Mouse (Mus musculus) hindbrain, embryonic 12.5 days (tissue): ENCODE measurements around the gene P2rx1. TPM values are rescaled to one million over a fixed set of nuclear protein-coding genes. Genes with fewer than 3 reads are reported as not detected.

Experiments
- ATAC-seq: fragments of 200-750 bp; cut with Nextera tagmentation; 2 replicates; pipeline ENCODE4 v1.8.0; 2017; ENCODE audit warnings: moderate TSS enrichment; ENCODE audit not compliant: low FRiP score
- H3K27ac ChIP-seq: fragments of 300-500 bp; sonication (generic); 2 replicates; pipeline ENCODE4 v1.5.1; 2016; ENCODE audit warnings: mild to moderate bottlenecking
- H3K27me3 ChIP-seq: fragments of 300-500 bp; sonication (generic); 2 replicates; pipeline ENCODE4 v1.6.1; 2016; ENCODE audit warnings: mild to moderate bottlenecking
- H3K36me3 ChIP-seq: fragments of 300-500 bp; sonication (generic); 2 replicates; pipeline ENCODE4 v1.6.1; 2016; ENCODE audit warnings: mild to moderate bottlenecking
- H3K4me1 ChIP-seq: fragments of 300-500 bp; sonication (generic); 2 replicates; pipeline ENCODE4 v1.6.1; 2016
- H3K4me2 ChIP-seq: fragments of 300-500 bp; sonication (generic); replicated peaks from 2 replicates; pipeline ENCODE4 v1.6.1; 2016; ENCODE audit warnings: mild to moderate bottlenecking
- H3K4me3 ChIP-seq: fragments of 300-500 bp; sonication (generic); 2 replicates; pipeline ENCODE4 v1.5.1; 2016; ENCODE audit warnings: mild to moderate bottlenecking
- H3K9ac ChIP-seq: fragments of 300-500 bp; sonication (generic); 2 replicates; pipeline ENCODE4 v1.6.1; 2016; ENCODE audit warnings: mild to moderate bottlenecking, moderate library complexity
- H3K9me3 ChIP-seq: fragments of 300-500 bp; sonication (generic); replicated peaks from 2 replicates; pipeline ENCODE4 v1.6.1; 2016; ENCODE audit warnings: mild to moderate bottlenecking
- WGBS: fragments of 180-500 bp; shearing (Covaris S2); methylation state at CpG from one replicate; pipeline ENCODE4 v1.1.7; 2016; 5-methylcytosine and 5-hydroxymethylcytosine counted together
- microRNA-seq: library from miRNA; unstranded; fragments of <30 nt; microRNA quantifications from one replicate; pipeline ENCODE4, GENCODE M21; 2017
- polyA plus RNA-seq: library from polyadenylated mRNA; unstranded; fragments of >200 nt; fragmentation: Nextera tagmentation; extraction: Ambion mirVana; gene quantifications from 2 replicates; pipeline ENCODE4 v1.2.1, GENCODE M21; 2016

P2rx1 gene
- polyA plus RNA-seq, 1 experiment from 2014 or later = 0.81 TPM

DNA sequence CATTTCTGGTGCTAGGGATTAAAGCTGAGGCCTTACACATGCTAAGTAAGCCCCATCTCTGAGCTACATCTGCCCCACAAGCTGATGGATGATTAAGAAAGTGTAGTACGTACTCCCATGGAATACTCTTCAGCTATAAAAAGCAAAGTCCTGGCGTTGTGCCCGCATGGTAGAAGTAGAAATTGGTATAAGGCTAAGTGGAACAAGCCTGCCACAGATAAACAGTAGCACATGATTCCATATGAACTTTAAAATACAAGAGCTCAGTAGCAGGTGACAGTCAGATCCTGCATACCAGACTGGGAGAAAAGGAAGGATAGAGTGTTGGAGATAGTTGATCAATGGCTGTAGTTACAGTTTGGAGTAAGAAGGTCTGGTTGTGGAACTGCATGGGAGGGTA, 62.5 kb downstream of the P2rx1 start:
- ATAC-seq = no peak
- H3K4me2 ChIP-seq = no peak overlapping the region
- H3K9ac ChIP-seq = no peak overlapping the region
- peaks cover 40% of the 10 kb centered on the region for H3K36me3 ChIP-seq
- no peaks in the 10 kb centered on the region for H3K4me1 ChIP-seq
- 97% methylated on average over 3 of the region's 3 CpGs for WGBS
- H3K27ac ChIP-seq = no peak overlapping the region
- no peaks in the 10 kb centered on the region for H3K27me3 ChIP-seq
- no peak overlapping the region for H3K4me3 ChIP-seq
- H3K9me3 ChIP-seq = no peaks in the 10 kb centered on the region

Small RNAs within 50 kb of the gene (microRNA-seq; reads per million reads assigned to microRNA genes)
- gene Gm44467 = not detected

Other genes with a start within 250 kb of the P2rx1 start
- gene Cyb5d2, start 203.0 kb upstream of the P2rx1 start, polyA plus RNA-seq = 5.7 and 6.3 TPM in 2 replicates
- gene Zzef1, start 202.9 kb upstream of the P2rx1 start, polyA plus RNA-seq = 13.5 and 14.3 TPM in 2 replicates
- 2.2 and 2.4 TPM in 2 replicates for gene Atp2a3, start 37.9 kb upstream of the P2rx1 start, polyA plus RNA-seq
- 13.3 and 13.6 TPM in 2 replicates for gene Camkk1, start 19.9 kb downstream of the P2rx1 start, polyA plus RNA-seq
- gene Ncbp3, start 48.7 kb downstream of the P2rx1 start, polyA plus RNA-seq = 13.4 and 13.5 TPM in 2 replicates
- 0.30 and 0.35 TPM in 2 replicates for gene Itgae, start 91.5 kb downstream of the P2rx1 start, polyA plus RNA-seq
- gene Haspin, start 139.2 kb downstream of the P2rx1 start, polyA plus RNA-seq = 10.6 and 12.4 TPM in 2 replicates
- 0.31 and 0.43 TPM in 2 replicates for gene P2rx5, start 161.3 kb downstream of the P2rx1 start, polyA plus RNA-seq
- gene Emc6, start 177.9 kb downstream of the P2rx1 start, polyA plus RNA-seq = 110 and 111 TPM in 2 replicates
- 204 and 205 TPM in 2 replicates for gene Tax1bp3, start 178.0 kb downstream of the P2rx1 start, polyA plus RNA-seq
- 25.5 and 25.6 TPM in 2 replicates for gene Ctns, start 199.9 kb downstream of the P2rx1 start, polyA plus RNA-seq
- 2.4 TPM in 2 replicates for gene Shpk, start 200.4 kb downstream of the P2rx1 start, polyA plus RNA-seq
- 0.14 TPM in 1 of 2 replicates, not detected in the other for gene Trpv1, start 235.2 kb downstream of the P2rx1 start, polyA plus RNA-seq